Mouse (Mus musculus): ENCODE measurements at regions not wholly inside any gene's neighbourhood (a gene's known extent, or its start where the extent isn't known, plus 50 kb on each side); places are given as distances from the start of the nearest gene placed in this dataset.

DNA sequence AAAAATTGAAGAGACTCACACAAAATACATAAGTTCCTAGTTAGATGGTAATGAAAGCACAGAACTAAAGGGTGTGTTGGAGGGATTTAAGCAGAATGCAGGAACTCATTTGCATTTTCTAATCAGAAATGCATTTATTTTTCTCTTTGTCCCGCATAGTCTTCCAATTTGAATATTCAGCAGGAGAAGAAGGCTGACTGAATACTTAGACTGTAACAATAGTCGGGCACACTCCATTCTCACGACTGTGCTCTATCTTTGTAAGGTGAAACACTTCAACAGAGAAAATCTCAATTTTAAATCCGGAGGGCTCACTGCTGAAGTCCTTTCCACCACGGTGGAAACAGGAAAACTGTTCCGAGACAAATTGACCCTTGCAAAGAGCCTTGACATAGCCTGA lies 230.2 kb downstream of the Btg1 start:
- TF ChIP-seq EP300 (IDR thresholded peaks at IDR 0.05), result no peak
- no peak for TF ChIP-seq CTCF (IDR thresholded peaks at IDR 0.05)
